Mouse (Mus musculus): ENCODE measurements at regions not wholly inside any gene's neighbourhood (a gene's known extent, or its start where the extent isn't known, plus 50 kb on each side); places are given as distances from the start of the nearest gene placed in this dataset.
A peak's percentile ranks its signal among the peaks of the same experiment; 100 is the strongest.

DNA sequence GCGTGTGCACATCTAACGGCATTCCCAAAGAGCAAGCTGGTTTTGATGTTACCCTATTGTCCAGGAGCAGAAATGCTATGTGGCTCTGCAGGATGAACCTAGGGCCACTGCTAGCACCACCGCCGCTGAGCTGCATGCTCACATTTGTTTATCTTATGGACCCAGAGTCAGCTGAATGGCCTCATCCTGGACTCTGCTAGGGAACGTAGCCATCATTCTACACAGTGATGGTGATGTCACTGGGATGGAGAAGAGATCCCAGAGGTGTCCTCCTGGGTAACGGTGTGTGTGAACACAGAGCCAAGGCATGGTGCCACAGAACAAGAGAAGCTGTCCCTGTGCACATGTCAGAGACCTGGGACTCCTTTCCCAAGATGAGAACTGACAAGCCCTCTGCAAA lies 352.4 kb upstream of the Zfp507 start:
- H3K27ac ChIP-seq (ENCODE audit: low read depth, low read length), result no peak overlapping the region
- no peak for ATAC-seq (ENCODE audit: low FRiP score)

DNA sequence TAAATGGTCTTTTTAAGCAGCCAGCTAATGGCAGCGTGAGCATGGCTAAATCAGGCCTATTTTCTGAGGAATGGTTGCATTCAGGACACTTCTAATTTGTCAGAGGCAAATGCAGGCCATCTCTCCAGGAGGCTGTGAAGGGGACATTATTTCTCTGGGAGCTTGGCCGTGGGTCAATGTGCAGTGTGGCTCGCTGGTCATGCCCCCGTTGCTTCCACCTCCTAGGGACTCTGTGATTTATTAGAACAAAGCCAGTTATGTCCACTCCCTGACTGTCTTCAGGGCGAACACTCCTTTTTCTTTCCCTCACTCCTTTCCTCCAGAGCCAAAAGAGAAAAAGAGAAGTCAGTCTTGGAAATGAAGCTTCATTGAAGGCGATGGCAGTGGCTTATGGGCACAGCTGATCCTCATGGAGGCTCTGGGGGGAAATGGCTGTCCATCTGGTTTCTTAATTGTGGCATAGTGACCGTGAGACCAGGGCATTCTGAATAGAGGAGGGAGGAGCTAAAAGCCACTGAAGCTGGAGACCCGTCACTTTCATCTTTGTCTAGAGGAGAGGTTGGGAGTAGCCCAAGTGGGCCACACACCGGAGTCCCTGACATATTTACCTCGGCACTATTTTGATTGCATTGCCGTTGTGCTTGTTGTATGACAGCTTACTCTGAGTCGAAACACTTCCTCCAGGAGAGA lies 348.2 kb upstream of the Zfp507 start:
- H3K9me3 ChIP-seq (ENCODE audit: control insufficient read depth, low read length), result no peaks in the 10 kb centered on the region
- ATAC-seq (ENCODE audit: low FRiP score), result no peak; the same call in 1 of the 2 replicates
- H3K36me3 ChIP-seq (ENCODE audit: control insufficient read depth, insufficient read depth, low read length), result no peaks in the 10 kb centered on the region
- H3K9ac ChIP-seq (ENCODE audit: low read depth, low read length), result no peak overlapping the region
- no peaks in the 10 kb centered on the region for H3K27me3 ChIP-seq (ENCODE audit: control insufficient read depth, insufficient read depth, low read length)
- WGBS, result 27% methylated on average over 12 of the region's 12 CpGs
- no peaks in the 10 kb centered on the region for H3K4me1 ChIP-seq (replicated peaks; ENCODE audit: control insufficient read depth, insufficient read depth, low read length)
- H3K4me2 ChIP-seq (replicated peaks; ENCODE audit: low read depth, low read length), result no peak overlapping the region
- no peak for DNase-seq (ENCODE audit: low spot score)
- 0 out of 2 replicates have a peak overlapping the region, but pooled peaks have one; percentile 24 for H3K27ac ChIP-seq (ENCODE audit: low read depth, low read length)
- no peak overlapping the region for H3K4me3 ChIP-seq (ENCODE audit: low read depth, low read length)

More for the DNA sequence above, 352.4 kb upstream of the Zfp507 start:
- Histone ChIP-seq H3K4me2 (replicated peaks; ENCODE audit: low read depth, low read length) (no peak overlapping the region), H3K9me3 (ENCODE audit: control insufficient read depth, low read length) (no peaks in the 10 kb centered on the region), H3K9ac (ENCODE audit: low read depth, low read length) (no peak overlapping the region), H3K4me1 (replicated peaks; ENCODE audit: control insufficient read depth, insufficient read depth, low read length) (no peaks in the 10 kb centered on the region), H3K36me3 (ENCODE audit: control insufficient read depth, insufficient read depth, low read length) (no peaks in the 10 kb centered on the region), H3K27me3 (ENCODE audit: control insufficient read depth, insufficient read depth, low read length) (no peaks in the 10 kb centered on the region), H3K4me3 (ENCODE audit: low read depth, low read length) (no peak overlapping the region)
- WGBS, result 86% methylated on average over 6 of the region's 6 CpGs
- DNase-seq (ENCODE audit: low spot score), result no peak

DNA sequence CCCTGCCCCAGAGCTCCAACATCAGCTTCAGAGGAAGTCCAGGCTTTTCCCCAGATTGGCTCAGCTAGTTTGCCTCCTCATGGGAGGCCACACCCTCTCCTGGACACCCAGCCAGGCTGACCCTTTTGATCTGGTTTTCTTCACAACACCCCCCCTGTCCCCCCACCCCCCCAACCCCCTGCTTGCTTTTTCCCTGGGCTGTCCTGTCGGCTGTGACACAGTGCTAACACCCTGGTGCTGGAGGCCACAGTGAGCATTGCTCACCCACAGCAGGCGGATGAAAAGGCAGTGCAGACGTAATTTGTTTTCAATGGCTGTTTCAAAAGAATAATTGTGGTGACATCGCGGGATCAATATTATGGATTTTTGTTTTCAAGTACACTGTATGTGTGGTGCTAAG lies 333.8 kb upstream of the Zfp507 start:
- ATAC-seq (ENCODE audit: low FRiP score), result peak; percentile 56

DNA sequence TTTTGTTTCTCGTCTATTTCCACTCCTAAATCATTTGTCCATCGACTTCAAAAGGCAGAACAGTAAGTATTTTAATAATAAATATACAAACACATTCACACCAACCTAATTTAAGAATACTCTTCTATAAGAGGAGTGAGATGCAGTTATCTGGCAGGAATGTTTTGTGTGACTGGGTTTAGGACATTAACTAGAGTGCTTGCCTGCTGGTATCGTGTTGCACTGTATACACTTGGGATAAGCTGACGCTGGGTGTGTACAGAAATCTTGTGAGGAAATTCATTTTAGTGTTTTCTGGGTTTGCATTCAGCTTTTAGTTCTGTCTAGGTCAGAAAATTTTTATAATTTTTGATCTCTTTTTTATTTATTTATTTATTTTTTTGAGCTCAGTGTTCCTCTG lies 331.8 kb upstream of the Zfp507 start:
- no peak for DNase-seq (ENCODE audit: low spot score)
- H3K4me3 ChIP-seq (ENCODE audit: low read depth, low read length), result no peak overlapping the region
- WGBS, result 80% methylated on average over 4 of the region's 4 CpGs

More for the DNA sequence above, 333.8 kb upstream of the Zfp507 start:
- 35% methylated on average over 5 of the region's 5 CpGs for WGBS
- H3K36me3 ChIP-seq (ENCODE audit: control insufficient read depth, insufficient read depth, low read length), result no peaks in the 10 kb centered on the region
- H3K4me1 ChIP-seq (replicated peaks; ENCODE audit: control insufficient read depth, insufficient read depth, low read length), result peaks cover 3% of the 10 kb centered on the region; the same call in 1 of the 2 replicates
- no peak overlapping the region for H3K4me3 ChIP-seq (ENCODE audit: low read depth, low read length)
- no peaks in the 10 kb centered on the region for H3K9me3 ChIP-seq (ENCODE audit: control insufficient read depth, low read length)
- no peak overlapping the region for H3K9ac ChIP-seq (ENCODE audit: low read depth, low read length)
- no peak overlapping the region for H3K4me2 ChIP-seq (replicated peaks; ENCODE audit: low read depth, low read length)
- no peaks in the 10 kb centered on the region for H3K27me3 ChIP-seq (ENCODE audit: control insufficient read depth, insufficient read depth, low read length)
- DNase-seq (ENCODE audit: low spot score), result no peak
- 0 out of 2 replicates have a peak overlapping the region, but pooled peaks have one; percentile 1 for H3K27ac ChIP-seq (ENCODE audit: low read depth, low read length)

DNA sequence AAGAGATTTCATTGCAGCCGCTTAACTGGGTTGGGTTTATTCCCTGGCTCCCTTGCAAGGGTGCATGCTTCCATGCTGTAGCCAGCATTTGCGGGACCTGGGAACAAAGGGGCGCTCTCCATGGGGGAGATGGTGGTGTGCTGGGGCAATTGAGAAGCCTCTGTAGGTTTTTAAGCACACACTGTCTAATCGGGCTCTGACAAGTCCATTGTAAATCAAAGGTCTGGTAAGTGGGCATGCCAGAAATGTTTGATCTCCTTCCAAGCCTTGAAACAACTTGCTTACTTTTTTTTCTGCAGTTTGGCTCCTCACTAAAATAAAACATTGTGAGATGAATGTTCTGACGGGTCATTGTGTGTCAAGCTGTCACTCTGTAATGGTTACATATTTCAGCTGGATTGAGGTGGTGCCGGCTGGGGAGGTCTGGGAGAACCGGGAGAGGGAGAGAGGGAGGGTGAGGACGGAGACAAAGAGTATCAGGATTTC lies 330.9 kb upstream of the Zfp507 start:
- DNase-seq (ENCODE audit: low spot score), result peak; percentile 38
- Histone ChIP-seq H3K9me3 (ENCODE audit: control insufficient read depth, low read length) (no peaks in the 10 kb centered on the region), H3K9ac (ENCODE audit: low read depth, low read length) (no peak overlapping the region)

More for the DNA sequence above, 331.8 kb upstream of the Zfp507 start:
- Histone ChIP-seq H3K27me3 (ENCODE audit: control insufficient read depth, insufficient read depth, low read length) (no peaks in the 10 kb centered on the region), H3K36me3 (ENCODE audit: control insufficient read depth, insufficient read depth, low read length) (no peaks in the 10 kb centered on the region), H3K9ac (ENCODE audit: low read depth, low read length) (no peak overlapping the region), H3K9me3 (ENCODE audit: control insufficient read depth, low read length) (no peaks in the 10 kb centered on the region), H3K27ac (ENCODE audit: low read depth, low read length) (no peak overlapping the region), H3K4me2 (replicated peaks; ENCODE audit: low read depth, low read length) (no peak overlapping the region), H3K4me1 (replicated peaks; ENCODE audit: control insufficient read depth, insufficient read depth, low read length) (peaks cover 3% of the 10 kb centered on the region; the same call in 1 of the 2 replicates)
- no peak for ATAC-seq (ENCODE audit: low FRiP score)

DNA sequence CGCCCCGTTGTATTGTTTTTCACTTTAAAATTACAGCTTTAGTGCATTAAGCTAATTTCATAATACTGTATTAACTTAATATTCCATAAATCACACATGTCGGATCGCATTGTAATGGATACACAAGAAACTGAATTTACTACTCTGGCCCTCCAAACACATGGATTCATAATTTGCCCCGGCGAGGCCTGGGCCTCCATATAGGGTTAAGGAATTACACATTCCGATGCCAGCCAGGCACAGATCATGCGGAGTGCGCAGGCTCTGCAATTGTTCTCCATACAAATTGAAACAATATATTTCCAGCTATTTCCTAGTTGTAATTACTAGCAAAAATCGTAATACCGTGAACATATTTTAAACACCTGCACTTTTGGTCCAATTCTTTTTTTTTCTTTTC lies 330.2 kb upstream of the Zfp507 start:
- Histone ChIP-seq H3K9ac (ENCODE audit: low read depth, low read length) (no peak overlapping the region), H3K4me3 (ENCODE audit: low read depth, low read length) (no peak overlapping the region), H3K4me2 (replicated peaks; ENCODE audit: low read depth, low read length) (no peak overlapping the region), H3K9me3 (ENCODE audit: control insufficient read depth, low read length) (no peaks in the 10 kb centered on the region), H3K27me3 (ENCODE audit: control insufficient read depth, insufficient read depth, low read length) (no peaks in the 10 kb centered on the region), H3K27ac (ENCODE audit: low read depth, low read length) (no peak overlapping the region), H3K36me3 (ENCODE audit: control insufficient read depth, insufficient read depth, low read length) (no peaks in the 10 kb centered on the region), H3K4me1 (replicated peaks; ENCODE audit: control insufficient read depth, insufficient read depth, low read length) (peaks cover 3% of the 10 kb centered on the region; the same call in 1 of the 2 replicates)
- no peak for ATAC-seq (ENCODE audit: low FRiP score)
- 80% methylated on average over 11 of the region's 11 CpGs for WGBS
- DNase-seq (ENCODE audit: low spot score), result no peak

More for the DNA sequence above, 330.9 kb upstream of the Zfp507 start:
- Histone ChIP-seq H3K4me3 (ENCODE audit: low read depth, low read length) (no peak overlapping the region), H3K4me2 (replicated peaks; ENCODE audit: low read depth, low read length) (no peak overlapping the region), H3K36me3 (ENCODE audit: control insufficient read depth, insufficient read depth, low read length) (no peaks in the 10 kb centered on the region), H3K4me1 (replicated peaks; ENCODE audit: control insufficient read depth, insufficient read depth, low read length) (peaks cover 3% of the 10 kb centered on the region; the same call in 1 of the 2 replicates), H3K27ac (ENCODE audit: low read depth, low read length) (no peak overlapping the region), H3K27me3 (ENCODE audit: control insufficient read depth, insufficient read depth, low read length) (no peaks in the 10 kb centered on the region)
- WGBS, result 5% methylated on average over 8 of the region's 8 CpGs
- ATAC-seq (ENCODE audit: low FRiP score), result no peak

DNA sequence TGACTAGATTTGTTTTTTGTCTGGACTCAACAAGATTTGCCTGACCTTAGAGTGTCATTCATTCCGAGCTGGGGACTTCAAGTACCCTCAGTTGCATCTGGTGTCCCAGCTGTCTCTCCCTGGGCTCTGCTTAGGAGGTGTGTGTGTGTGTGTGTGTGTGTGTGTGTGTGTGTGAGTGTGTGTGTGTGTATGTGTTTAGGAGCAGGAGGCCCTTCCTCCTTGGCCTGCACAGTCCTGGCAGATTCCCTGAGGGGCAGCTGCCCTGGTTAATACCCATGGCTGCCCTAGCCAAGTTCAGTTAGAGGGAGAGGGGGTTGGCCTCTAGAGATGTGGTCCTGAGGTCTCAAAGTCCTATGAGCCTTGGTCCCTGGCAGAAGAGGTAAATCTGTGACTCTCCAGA lies 329.8 kb upstream of the Zfp507 start:
- H3K4me2 ChIP-seq (replicated peaks; ENCODE audit: low read depth, low read length), result no peak overlapping the region
- 50% methylated on average over 1 of the region's 1 CpGs for WGBS
- H3K27me3 ChIP-seq (ENCODE audit: control insufficient read depth, insufficient read depth, low read length), result no peaks in the 10 kb centered on the region
- DNase-seq (ENCODE audit: low spot score) (no peak), ATAC-seq (ENCODE audit: low FRiP score) (no peak)
- H3K4me1 ChIP-seq (replicated peaks; ENCODE audit: control insufficient read depth, insufficient read depth, low read length), result peaks cover 3% of the 10 kb centered on the region; the same call in 1 of the 2 replicates
- H3K9ac ChIP-seq (ENCODE audit: low read depth, low read length), result no peak overlapping the region
- H3K9me3 ChIP-seq (ENCODE audit: control insufficient read depth, low read length), result no peaks in the 10 kb centered on the region
- H3K27ac ChIP-seq (ENCODE audit: low read depth, low read length), result no peak overlapping the region
- H3K4me3 ChIP-seq (ENCODE audit: low read depth, low read length), result no peak overlapping the region
- H3K36me3 ChIP-seq (ENCODE audit: control insufficient read depth, insufficient read depth, low read length), result no peaks in the 10 kb centered on the region

DNA sequence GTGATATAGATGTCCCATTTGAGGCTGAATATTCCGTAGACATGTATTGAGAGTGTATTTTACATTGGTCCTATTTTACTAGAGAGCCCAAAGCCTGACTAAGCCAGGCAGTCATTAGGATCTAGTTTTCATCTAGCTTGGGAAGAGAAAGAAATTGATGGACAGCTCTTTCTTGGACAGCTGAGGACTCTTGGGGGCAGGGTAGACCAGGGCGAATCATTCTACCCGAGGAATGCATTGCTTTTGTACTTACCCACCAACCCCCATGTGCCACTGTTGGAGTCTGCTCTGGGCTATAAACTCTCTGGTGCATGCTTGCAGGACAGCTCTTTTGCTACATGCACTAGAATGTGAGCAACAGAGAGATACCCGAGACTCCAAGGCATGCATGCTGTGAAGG lies 294.3 kb upstream of the Zfp507 start:
- no peak overlapping the region for H3K4me2 ChIP-seq (replicated peaks; ENCODE audit: low read depth, low read length)
- H3K27ac ChIP-seq (ENCODE audit: low read depth, low read length), result no peak overlapping the region
- 82% methylated on average over 4 of the region's 4 CpGs for WGBS
- ATAC-seq (ENCODE audit: low FRiP score) (no peak), DNase-seq (ENCODE audit: low spot score) (no peak)
- H3K4me3 ChIP-seq (ENCODE audit: low read depth, low read length), result no peak overlapping the region
- H3K36me3 ChIP-seq (ENCODE audit: control insufficient read depth, insufficient read depth, low read length), result no peaks in the 10 kb centered on the region
- no peak overlapping the region for H3K9ac ChIP-seq (ENCODE audit: low read depth, low read length)
- H3K4me1 ChIP-seq (replicated peaks; ENCODE audit: control insufficient read depth, insufficient read depth, low read length), result no peaks in the 10 kb centered on the region
- H3K27me3 ChIP-seq (ENCODE audit: control insufficient read depth, insufficient read depth, low read length), result no peaks in the 10 kb centered on the region
- H3K9me3 ChIP-seq (ENCODE audit: control insufficient read depth, low read length), result no peaks in the 10 kb centered on the region

Data from hindbrain, embryonic 11.5 days (tissue).